Mouse (Mus musculus): Measurements from ENCODE around the gene Olfr90. TPM values are rescaled to one million over a fixed set of nuclear protein-coding genes. Genes with fewer than 3 reads are reported as not detected.

Olfr90 gene
- polyA plus RNA-seq, 1 experiment = not detected

DNA sequence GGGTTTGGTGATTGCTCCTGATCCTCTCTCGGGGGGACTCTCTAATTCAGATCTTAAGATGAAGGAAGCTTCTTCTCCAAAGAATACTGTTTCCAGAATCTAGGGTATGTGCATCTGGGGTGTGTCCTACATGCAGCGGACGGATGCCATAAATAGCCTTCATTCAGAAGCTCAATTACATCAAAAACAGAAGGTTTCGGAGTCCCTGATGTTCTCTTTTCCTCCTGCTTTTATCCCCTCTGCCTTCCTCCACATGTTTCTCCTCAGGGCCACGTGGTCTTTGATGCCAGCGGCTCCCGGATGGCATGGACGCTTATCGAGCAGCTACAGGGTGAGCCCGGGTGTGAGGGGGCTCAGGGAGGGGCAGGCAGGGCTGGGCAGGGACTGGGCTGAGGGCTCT lies 25.2 kb downstream of the Olfr90 start:
- TF ChIP-seq POLR2A (IDR thresholded peaks at IDR 0.05; ENCODE audit: borderline replicate concordance, low read depth, low read length) = no peak
- no peak for TF ChIP-seq CTCF (IDR thresholded peaks at IDR 0.05; ENCODE audit: low read depth, low read length)
- Histone ChIP-seq H3K4me3 (ENCODE audit: insufficient read depth, low read length) (no peak overlapping the region), H3K27ac (ENCODE audit: insufficient read depth, low read depth, low read length) (no peak overlapping the region), H3K4me1 (ENCODE audit: control insufficient read depth, insufficient read depth, low read length) (no peaks in the 10 kb centered on the region)

DNA sequence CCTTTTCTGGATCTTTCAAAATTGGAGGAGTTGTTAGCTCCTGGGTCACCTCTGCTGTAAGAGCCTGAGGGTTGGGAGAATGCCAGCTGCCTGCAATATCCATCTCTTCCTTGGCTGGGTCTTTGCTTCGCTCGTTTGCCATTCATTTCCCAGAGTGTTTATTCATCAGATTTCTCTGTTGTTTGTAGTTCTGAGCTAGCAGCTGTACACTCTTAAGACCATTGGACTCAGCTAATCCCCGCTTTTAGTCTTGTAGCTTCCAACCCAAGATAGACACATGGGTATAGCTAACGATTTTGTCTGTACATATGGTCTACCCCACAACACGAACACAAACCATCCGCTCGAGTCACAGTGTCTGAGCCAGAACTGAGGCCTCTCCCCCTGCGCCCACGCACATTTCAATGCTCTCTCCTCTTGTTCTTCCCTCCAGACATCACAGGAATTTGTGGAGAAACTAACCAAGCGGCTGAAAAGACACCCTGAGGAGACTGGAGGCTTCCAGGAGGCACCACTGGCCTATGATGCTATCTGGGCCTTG lies 26.1 kb downstream of the Olfr90 start:
- no peak overlapping the region for H3K27ac ChIP-seq (ENCODE audit: insufficient read depth, low read depth, low read length)
- no peaks in the 10 kb centered on the region for H3K4me1 ChIP-seq (ENCODE audit: control insufficient read depth, insufficient read depth, low read length)
- TF ChIP-seq CTCF (IDR thresholded peaks at IDR 0.05; ENCODE audit: low read depth, low read length) (no peak), POLR2A (IDR thresholded peaks at IDR 0.05; ENCODE audit: borderline replicate concordance, low read depth, low read length) (no peak)

DNA sequence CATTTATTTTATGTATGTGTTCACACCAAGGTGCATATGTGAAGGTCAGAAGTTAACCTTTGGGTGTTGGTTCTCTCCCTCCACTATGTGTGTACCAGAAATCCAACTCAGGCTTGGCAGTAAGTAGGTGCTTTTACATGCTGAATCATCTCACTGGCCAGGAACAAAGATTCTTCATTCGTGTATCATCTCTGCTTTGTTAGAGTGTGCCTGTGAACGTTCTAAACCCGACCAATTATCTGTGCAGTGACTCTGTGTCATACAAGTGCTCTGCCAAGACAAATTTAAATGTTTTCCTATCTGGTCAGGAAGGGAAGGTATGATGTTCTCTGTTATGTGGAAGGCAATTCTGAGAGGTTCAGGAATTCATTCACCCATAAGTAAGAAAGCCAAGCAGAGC lies 26.9 kb downstream of the Olfr90 start:
- H3K27ac ChIP-seq (ENCODE audit: insufficient read depth, low read depth, low read length) = no peak overlapping the region
- H3K4me3 ChIP-seq (ENCODE audit: insufficient read depth, low read length) = no peak overlapping the region
- no peaks in the 10 kb centered on the region for H3K4me1 ChIP-seq (ENCODE audit: control insufficient read depth, insufficient read depth, low read length)
- no peak for TF ChIP-seq POLR2A (IDR thresholded peaks at IDR 0.05; ENCODE audit: borderline replicate concordance, low read depth, low read length)

More for the DNA sequence above, 26.1 kb downstream of the Olfr90 start:
- no peak overlapping the region for H3K4me3 ChIP-seq (ENCODE audit: insufficient read depth, low read length)

DNA sequence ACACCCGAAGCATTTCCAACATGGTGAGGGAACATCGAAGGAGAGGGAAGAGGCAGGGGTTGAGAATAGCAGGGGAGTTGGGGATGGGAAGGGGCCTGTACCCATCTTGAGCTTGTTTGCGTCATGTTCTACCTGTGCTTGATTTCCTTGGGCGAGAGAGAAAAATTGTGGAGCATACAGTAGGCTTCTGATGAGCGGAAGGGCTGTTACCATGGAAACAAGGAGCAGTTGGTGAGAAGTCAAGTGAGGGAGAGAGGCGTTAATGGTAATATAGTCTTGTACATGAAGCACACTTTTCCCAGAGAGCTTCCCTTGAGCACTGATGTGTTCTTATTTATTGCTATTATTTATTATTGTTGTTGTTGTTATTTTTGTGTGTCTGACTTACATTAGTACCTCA lies 31.3 kb downstream of the Olfr90 start:
- TF ChIP-seq CTCF (IDR thresholded peaks at IDR 0.05; ENCODE audit: low read depth, low read length) (no peak), POLR2A (IDR thresholded peaks at IDR 0.05; ENCODE audit: borderline replicate concordance, low read depth, low read length) (no peak)
- Histone ChIP-seq H3K4me3 (ENCODE audit: insufficient read depth, low read length) (no peak overlapping the region), H3K4me1 (ENCODE audit: control insufficient read depth, insufficient read depth, low read length) (no peaks in the 10 kb centered on the region), H3K27ac (ENCODE audit: insufficient read depth, low read depth, low read length) (no peak overlapping the region)

DNA sequence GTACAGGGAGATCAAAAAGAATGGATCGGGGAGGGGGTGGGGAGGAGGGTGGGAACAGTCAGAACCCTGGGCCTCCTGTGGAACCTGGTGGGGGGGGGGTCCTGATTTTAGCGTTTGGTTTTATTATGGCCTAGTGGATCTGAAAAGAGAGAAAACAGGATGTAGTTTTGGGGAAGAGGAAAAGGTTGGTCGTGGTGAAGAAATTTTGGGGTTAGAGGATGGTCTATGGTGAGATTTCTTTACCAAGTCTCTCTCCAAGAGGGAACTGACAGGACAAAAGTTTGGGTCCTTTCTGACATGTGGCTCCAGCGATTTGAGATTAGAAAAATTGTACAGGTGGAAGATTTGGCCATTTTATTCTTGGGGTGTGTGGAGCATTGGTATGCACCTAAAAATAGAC lies 36.6 kb downstream of the Olfr90 start:
- Histone ChIP-seq H3K4me1 (ENCODE audit: control insufficient read depth, insufficient read depth, low read length) (no peaks in the 10 kb centered on the region), H3K4me3 (ENCODE audit: insufficient read depth, low read length) (no peak overlapping the region), H3K27ac (ENCODE audit: insufficient read depth, low read depth, low read length) (no peak overlapping the region)
- TF ChIP-seq CTCF (IDR thresholded peaks at IDR 0.05; ENCODE audit: low read depth, low read length) = no peak
- TF ChIP-seq POLR2A (IDR thresholded peaks at IDR 0.05; ENCODE audit: borderline replicate concordance, low read depth, low read length) = no peak

DNA sequence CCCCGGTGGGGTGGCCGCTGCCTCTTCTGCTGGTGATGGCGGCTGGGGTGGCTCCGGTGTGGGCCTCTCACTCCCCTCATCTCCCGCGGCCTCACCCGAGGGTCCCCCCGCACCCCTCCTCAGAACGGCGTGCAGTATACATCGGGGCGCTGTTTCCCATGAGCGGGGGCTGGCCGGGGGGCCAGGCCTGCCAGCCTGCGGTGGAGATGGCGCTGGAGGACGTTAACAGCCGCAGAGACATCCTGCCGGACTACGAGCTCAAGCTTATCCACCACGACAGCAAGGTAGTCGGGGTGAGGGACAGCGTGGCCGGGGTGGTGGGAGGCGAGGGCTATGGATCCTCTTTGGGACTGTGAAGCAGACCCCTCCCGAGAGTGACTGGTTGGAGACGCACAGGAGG lies 37.4 kb downstream of the Olfr90 start:
- no peak for TF ChIP-seq POLR2A (IDR thresholded peaks at IDR 0.05; ENCODE audit: borderline replicate concordance, low read depth, low read length)
- Histone ChIP-seq H3K27ac (ENCODE audit: insufficient read depth, low read depth, low read length) (no peak overlapping the region), H3K4me1 (ENCODE audit: control insufficient read depth, insufficient read depth, low read length) (no peaks in the 10 kb centered on the region), H3K4me3 (ENCODE audit: insufficient read depth, low read length) (no peak overlapping the region)

DNA sequence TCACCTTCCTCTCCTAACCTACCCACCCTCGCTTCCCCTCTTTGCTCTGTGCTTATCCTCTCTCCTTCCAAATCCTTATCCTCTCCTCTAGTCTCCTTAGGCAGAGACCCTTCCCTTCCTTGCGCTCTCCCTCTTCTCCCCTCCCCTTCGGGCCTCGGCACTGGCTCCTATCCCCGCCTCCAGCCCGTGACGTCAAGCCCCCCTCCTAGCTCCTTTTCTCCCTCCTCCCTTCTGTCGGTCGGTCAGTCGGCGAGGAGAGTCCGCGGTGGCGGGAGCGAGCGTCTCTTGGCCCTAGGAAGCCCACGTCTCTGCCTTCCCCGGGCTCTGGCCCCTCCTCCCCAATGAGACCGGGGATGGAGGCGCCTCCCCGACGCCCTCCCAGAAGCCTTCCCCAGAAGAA lies 37.9 kb downstream of the Olfr90 start:
- Histone ChIP-seq H3K4me3 (ENCODE audit: insufficient read depth, low read length) (no peak overlapping the region), H3K27ac (ENCODE audit: insufficient read depth, low read depth, low read length) (no peak overlapping the region), H3K4me1 (ENCODE audit: control insufficient read depth, insufficient read depth, low read length) (peaks cover 1% of the 10 kb centered on the region; the same call in 1 of the 2 replicates)
- TF ChIP-seq CTCF (IDR thresholded peaks at IDR 0.05; ENCODE audit: low read depth, low read length) = no peak
- no peak for TF ChIP-seq POLR2A (IDR thresholded peaks at IDR 0.05; ENCODE audit: borderline replicate concordance, low read depth, low read length)

DNA sequence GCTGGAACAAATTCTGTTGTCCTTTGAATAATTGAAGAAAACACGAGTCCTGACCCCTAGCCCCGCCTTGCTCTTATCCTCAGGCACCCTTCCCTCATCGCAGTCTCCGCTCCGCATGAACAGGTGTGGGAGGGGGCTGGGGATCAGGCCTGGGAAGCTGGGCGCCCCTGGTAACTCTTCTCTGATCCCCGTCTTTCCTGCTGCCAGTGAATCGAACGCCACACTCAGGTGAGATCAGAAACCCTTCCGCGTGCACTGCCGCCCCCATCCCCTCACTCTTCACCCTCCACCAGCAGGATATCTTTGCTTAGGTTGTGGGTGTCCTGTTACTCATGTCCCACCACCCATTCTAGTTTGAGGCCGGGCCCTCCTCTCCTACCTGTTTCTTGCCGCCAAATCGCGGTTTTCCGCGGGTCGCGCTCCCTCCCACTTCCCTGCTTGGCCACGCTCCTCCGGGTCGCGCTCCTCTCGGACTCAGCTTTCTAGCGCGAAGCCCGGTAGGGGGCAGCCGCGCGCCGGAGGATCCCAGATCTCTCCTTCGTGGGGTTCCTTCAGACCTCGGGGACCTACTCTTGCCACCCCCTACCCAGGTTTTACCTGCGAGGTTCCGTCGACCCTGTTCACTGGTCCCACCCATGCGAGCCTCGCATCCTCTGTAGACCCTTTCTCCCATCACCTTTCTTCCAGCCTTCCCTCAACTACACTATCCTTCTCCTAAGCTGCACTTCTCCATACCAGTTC lies 38.6 kb downstream of the Olfr90 start:
- TF ChIP-seq POLR2A (IDR thresholded peaks at IDR 0.05; ENCODE audit: borderline replicate concordance, low read depth, low read length) = no peak
- peak; percentile 56; the same call in 1 of the 2 replicates for TF ChIP-seq CTCF (IDR thresholded peaks at IDR 0.05; ENCODE audit: low read depth, low read length)
- Histone ChIP-seq H3K4me1 (ENCODE audit: control insufficient read depth, insufficient read depth, low read length) (peaks cover 6% of the 10 kb centered on the region; the same call in 1 of the 2 replicates), H3K27ac (ENCODE audit: insufficient read depth, low read depth, low read length) (no peak overlapping the region), H3K4me3 (ENCODE audit: insufficient read depth, low read length) (no peak overlapping the region)

DNA sequence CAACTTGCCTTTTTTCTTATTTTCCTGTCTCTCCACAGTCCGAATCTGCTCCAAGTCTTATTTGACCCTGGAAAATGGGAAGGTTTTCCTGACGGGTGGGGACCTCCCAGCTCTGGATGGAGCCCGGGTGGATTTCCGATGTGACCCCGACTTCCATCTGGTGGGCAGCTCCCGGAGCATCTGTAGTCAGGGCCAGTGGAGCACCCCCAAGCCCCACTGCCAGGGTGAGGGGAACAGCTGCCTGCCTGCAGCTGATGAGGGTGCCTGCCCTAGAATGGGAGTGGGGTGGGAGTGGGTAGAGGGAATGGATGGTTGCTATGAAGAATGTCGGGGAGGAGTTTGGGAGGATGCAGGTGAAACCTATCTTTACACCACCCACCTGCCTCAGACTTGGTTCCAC lies 39.9 kb downstream of the Olfr90 start:
- Histone ChIP-seq H3K27ac (ENCODE audit: insufficient read depth, low read depth, low read length) (no peak overlapping the region), H3K4me1 (ENCODE audit: control insufficient read depth, insufficient read depth, low read length) (peaks cover 6% of the 10 kb centered on the region; the same call in 1 of the 2 replicates), H3K4me3 (ENCODE audit: insufficient read depth, low read length) (no peak overlapping the region)
- TF ChIP-seq CTCF (IDR thresholded peaks at IDR 0.05; ENCODE audit: low read depth, low read length) (no peak), POLR2A (IDR thresholded peaks at IDR 0.05; ENCODE audit: borderline replicate concordance, low read depth, low read length) (no peak)

DNA sequence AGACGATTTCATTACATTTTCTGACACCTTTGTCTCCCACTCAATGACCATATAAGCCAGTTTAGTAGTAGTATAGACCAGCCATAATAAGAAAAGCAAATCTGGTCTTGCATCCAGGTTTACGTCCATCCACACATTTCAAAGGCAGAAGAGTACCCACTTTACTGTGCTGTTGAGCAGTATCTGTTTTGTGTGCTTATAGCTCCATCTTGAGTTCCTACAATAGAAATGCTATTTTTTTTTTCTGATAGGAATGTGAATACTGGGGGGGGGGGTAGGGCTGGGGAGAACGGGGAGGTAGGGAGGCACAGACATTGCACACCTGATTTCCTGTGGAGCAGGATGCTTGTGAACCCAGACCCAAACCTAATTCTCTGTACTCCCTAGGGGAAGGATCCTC lies 40.3 kb downstream of the Olfr90 start:
- H3K27ac ChIP-seq (ENCODE audit: insufficient read depth, low read depth, low read length) = no peak overlapping the region
- H3K4me1 ChIP-seq (ENCODE audit: control insufficient read depth, insufficient read depth, low read length) = peaks cover 6% of the 10 kb centered on the region; the same call in 1 of the 2 replicates
- TF ChIP-seq CTCF (IDR thresholded peaks at IDR 0.05; ENCODE audit: low read depth, low read length) = no peak
- TF ChIP-seq POLR2A (IDR thresholded peaks at IDR 0.05; ENCODE audit: borderline replicate concordance, low read depth, low read length) = no peak
- no peak overlapping the region for H3K4me3 ChIP-seq (ENCODE audit: insufficient read depth, low read length)
